ENCODE assay signal across 11 mouse cellular contexts in the genomic region with DNA sequence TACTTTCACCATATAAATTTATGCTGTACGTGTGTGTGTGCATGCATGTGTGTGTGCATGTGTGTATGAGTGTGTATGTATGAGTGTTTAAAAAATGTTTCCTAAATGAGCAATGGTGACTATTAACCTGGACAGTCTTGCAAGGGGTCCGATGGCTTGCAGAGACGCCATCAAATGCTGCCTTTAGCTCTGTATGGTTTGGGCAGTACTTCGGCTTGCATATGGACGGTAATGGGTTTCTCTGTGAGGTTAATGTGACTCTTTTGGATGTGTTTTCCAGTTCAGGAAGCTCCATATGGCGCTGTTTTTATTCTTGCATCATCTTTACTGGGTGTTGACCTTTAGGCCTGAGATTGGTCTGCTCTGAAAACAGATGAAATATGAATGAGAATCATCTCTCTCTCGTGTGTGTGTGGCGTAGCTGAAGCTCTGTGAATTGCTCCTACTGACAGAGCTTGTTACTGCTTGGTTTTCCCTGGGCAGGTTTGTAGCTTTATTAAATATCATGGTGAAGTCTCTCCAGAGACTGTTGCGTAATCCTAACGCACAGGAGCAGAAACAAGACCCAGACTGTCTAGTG.
DNase-seq lines count a peak whose midpoint lies in the region; ATAC-seq lines count a peak whose summit lies in the region.
"Had no signal": no experiment of that assay in that cellular context is flagged by ENCODE, and none has a peak within 500 bp of the region (broad histone marks: within the 10 kb centered on the region; RNA-seq: fewer than 3 reads in every experiment).

No protein-coding gene starts in this region.

- ATAC-seq in megakaryocyte progenitor cell, adult 5-6 weeks (replicated peaks; ENCODE audit: poor library complexity), result peak; percentile 59

- peak; percentile 10 for DNase-seq in 416B (ENCODE audit: low read depth)
- peak; percentile 31 for DNase-seq in cerebellum, adult 11 months
- DNase-seq in fibroblast of lung, adult 2 months (ENCODE audit: low read depth), result peak; percentile 5
- DNase-seq in gastrocnemius, adult 8-10 months (ENCODE audit: low spot score in 2 of 2), result no peak
- DNase-seq in urinary bladder, adult 18-20 months (ENCODE audit: low spot score in 2 of 2), result no peak
- DNase-seq in urinary bladder, adult 2 months (ENCODE audit: low spot score), result no peak
- DNase-seq in kidney, postnatal 4 days, result no peak
- DNase-seq: heart, adult 11 months; heart, postnatal 4 days; right cerebral cortex, postnatal 25 days had no signal

Comparison
In these comparisons a context has a peak if more than half of its experiments do, and no peak if none do; other contexts are left out.
1. DNase-seq: peak in 416B (single experiment), cerebellum, adult 11 months (single experiment) and fibroblast of lung, adult 2 months (single experiment); none in gastrocnemius, adult 8-10 months (0 of 2), urinary bladder, adult 18-20 months (0 of 2), urinary bladder, adult 2 months (single experiment) and kidney, postnatal 4 days (0 of 2).